ENCODE assay signal across 9 mouse cellular contexts in genomic region chr7:67421088-67421475, GRCm38 (mm10). TPM values are rescaled to one million over a fixed set of nuclear protein-coding genes. Genes with fewer than 3 reads are reported as not detected.
DNase-seq lines count a peak whose midpoint lies in the region; ATAC-seq and TF ChIP-seq lines count a peak whose summit lies in the region.
"Had no signal": no experiment of that assay in that cellular context is flagged by ENCODE, and none has a peak within 500 bp of the region (broad histone marks: within the 10 kb centered on the region; RNA-seq: fewer than 3 reads in every experiment).

No protein-coding gene starts in this region.

- no peak for TF ChIP-seq EP300 in lung, postnatal 0 days (IDR thresholded peaks at IDR 0.05)

- H3K27me3 ChIP-seq in lung, postnatal 0 days (replicated peaks; ENCODE audit: insufficient read depth, low read length) = no peaks in the 10 kb centered on the region
- H3K27me3 ChIP-seq: embryonic facial prominence, embryonic 15.5 days had no signal

- no peak for ATAC-seq in lung, postnatal 0 days

- H3K4me1 ChIP-seq in lung, postnatal 0 days (ENCODE audit: insufficient read depth, low read depth, low read length) = peaks cover 9% of the 10 kb centered on the region
- H3K4me1 ChIP-seq in lung, adult 2 months (ENCODE audit: control insufficient read depth, insufficient read depth, low read length) = peaks cover 26% of the 10 kb centered on the region

- 21% methylated on average over 3 of the region's 3 CpGs for WGBS in lung, postnatal 0 days
- WGBS in lung, adult 2 months = 23% methylated on average over 3 of the region's 3 CpGs

- peak; percentile 55 for DNase-seq in gastrocnemius, adult 2 months
- no peak for DNase-seq in gastrocnemius, postnatal 14 days
- DNase-seq in lung, postnatal 0 days (ENCODE audit: low spot score) = no peak
- DNase-seq in lung, adult 2 months = no peak
- peak; percentile 35 for DNase-seq in induced T-regulatory cell, adult 2 months (ENCODE audit: low read depth)
- DNase-seq in thymus, postnatal 14 days = peak; percentile 82
- no peak for DNase-seq in layer of hippocampus, postnatal 36 days
- no peak for DNase-seq in left cerebral cortex, postnatal 10 days (ENCODE audit: extremely low spot score in 1 of 2, low spot score in 2 of 2)

- no peaks in the 10 kb centered on the region for H3K36me3 ChIP-seq in lung, postnatal 0 days (ENCODE audit: insufficient read depth, low read length)
- H3K36me3 ChIP-seq: embryonic facial prominence, embryonic 15.5 days had no signal

- 0 out of 2 replicates have a peak overlapping the region, but pooled peaks have one; percentile 5 for H3K4me2 ChIP-seq in lung, postnatal 0 days (replicated peaks; ENCODE audit: low read depth, low read length)
- H3K4me2 ChIP-seq: embryonic facial prominence, embryonic 15.5 days had no signal

- TF ChIP-seq CTCF in gastrocnemius, adult 2 months (IDR thresholded peaks at IDR 0.05) = no peak
- TF ChIP-seq CTCF in lung, postnatal 0 days (IDR thresholded peaks at IDR 0.05) = no peak
- no peak for TF ChIP-seq CTCF in lung, adult 2 months (IDR thresholded peaks at IDR 0.05; ENCODE audit: insufficient read depth, low read length)

- peak overlapping the region; percentile 90 for H3K27ac ChIP-seq in gastrocnemius, adult 2 months
- H3K27ac ChIP-seq in lung, postnatal 0 days (ENCODE audit: low read length) = no peak overlapping the region; the same call in 1 of the 2 replicates
- H3K27ac ChIP-seq: embryonic facial prominence, embryonic 15.5 days had no signal

- intact Hi-C loops in gastrocnemius, adult 2 months (cut with DNase I) = loop anchor here (5.0 kb wide), 1 partner anchor 49 kb away; the partner anchor contains the start of gene Mef2a
- intact Hi-C loops in gastrocnemius, postnatal 14 days (cut with DNase I; ENCODE audit: low total_unique reads) = no loop called here
- intact Hi-C loops in left cerebral cortex, postnatal 10 days (cut with DNase I) = no loop called here

- no peak overlapping the region for H3K9ac ChIP-seq in lung, postnatal 0 days (replicated peaks; ENCODE audit: low read depth)
- H3K9ac ChIP-seq: embryonic facial prominence, embryonic 15.5 days had no signal

- no peak for TF ChIP-seq POLR2A in lung, adult 2 months (IDR thresholded peaks at IDR 0.05; ENCODE audit: borderline replicate concordance, extremely low read depth, low read depth, low read length)

- H3K4me3 ChIP-seq in gastrocnemius, adult 2 months = peak overlapping the region; percentile 19
- H3K4me3 ChIP-seq in lung, postnatal 0 days (ENCODE audit: low read depth, low read length) = no peak overlapping the region
- H3K4me3 ChIP-seq in lung, adult 2 months (replicated peaks; ENCODE audit: extremely low read depth, low read depth, low read length) = no peak overlapping the region
- H3K4me3 ChIP-seq: embryonic facial prominence, embryonic 15.5 days had no signal

- H3K9me3 ChIP-seq in lung, postnatal 0 days (ENCODE audit: low read length) = no peaks in the 10 kb centered on the region
- H3K9me3 ChIP-seq: embryonic facial prominence, embryonic 15.5 days had no signal

RNA-seq across cellular contexts. Expression of gene Mef2a, which starts 48.4 kb away (rescaled TPM):
- 10 to 100 TPM; 92.2 to 93.2 TPM for total RNA-seq in gastrocnemius, adult 2 months (2021)
- 10 to 100 TPM; 67.8 to 69.8 TPM for total RNA-seq in gastrocnemius, postnatal 14 days (2021)
- polyA plus RNA-seq in lung, postnatal 0 days (2015; fragmentation: Nextera tagmentation; extraction: Ambion mirVana) = 59.4 and 73.6 TPM in 2 replicates
- 52.6 and 52.8 TPM in 2 replicates for polyA plus RNA-seq in lung, adult 2 months (2012; rRNA removed)
- 100 to 1,000 TPM; 146 to 161 TPM for total RNA-seq in layer of hippocampus, postnatal 36 days (2021)
- total RNA-seq in left cerebral cortex, postnatal 10 days (2021) = 100 to 1,000 TPM; 146 to 147 TPM

Comparison
In these comparisons a context has a peak if more than half of its experiments do, and no peak if none do; other contexts are left out.
1. DNase-seq: peak in gastrocnemius, adult 2 months (single experiment), induced T-regulatory cell, adult 2 months (single experiment) and thymus, postnatal 14 days (single experiment); none in gastrocnemius, postnatal 14 days (single experiment), lung, postnatal 0 days (single experiment), lung, adult 2 months (single experiment), layer of hippocampus, postnatal 36 days (0 of 2) and left cerebral cortex, postnatal 10 days (0 of 2).